ENCODE assay signal across 8 mouse cellular contexts in genomic region chr11:61950632-61951031, GRCm38 (mm10). TPM values are rescaled to one million over a fixed set of nuclear protein-coding genes. Genes with fewer than 3 reads are reported as not detected.
DNase-seq lines count a peak whose midpoint lies in the region; ATAC-seq lines count a peak whose summit lies in the region.

No protein-coding gene starts in this region.

- H3K4me3 ChIP-seq in neural tube, embryonic 15.5 days (replicated peaks), result no peak overlapping the region
- no peak overlapping the region for H3K4me3 ChIP-seq in limb, embryonic 13.5 days

- H3K4me1 ChIP-seq in neural tube, embryonic 15.5 days, result no peaks in the 10 kb centered on the region
- no peaks in the 10 kb centered on the region for H3K4me1 ChIP-seq in limb, embryonic 13.5 days

- 17% methylated on average over 10 of the region's 10 CpGs for WGBS in neural tube, embryonic 15.5 days
- 15% methylated on average over 10 of the region's 10 CpGs for WGBS in limb, embryonic 13.5 days

- H3K4me2 ChIP-seq in neural tube, embryonic 15.5 days, result no peak overlapping the region
- H3K4me2 ChIP-seq in limb, embryonic 13.5 days (replicated peaks), result 0 out of 2 replicates have a peak overlapping the region, but pooled peaks have one; percentile 19

- peak; percentile 87 for DNase-seq in neural tube, embryonic 10.5 days (ENCODE audit: extremely low spot score, low spot score)
- peak; percentile 53 to 85 for DNase-seq in frontal cortex, postnatal 14 days (ENCODE audit: low spot score in 2 of 2)
- peak; percentile 73 to 88 for DNase-seq in kidney, adult 8-10 months
- DNase-seq in thymus, postnatal 14 days, result peak; percentile 84

- no peak overlapping the region for H3K9ac ChIP-seq in neural tube, embryonic 15.5 days (replicated peaks)
- H3K9ac ChIP-seq in limb, embryonic 13.5 days, result no peak overlapping the region

- H3K9me3 ChIP-seq in neural tube, embryonic 15.5 days (replicated peaks), result no peaks in the 10 kb centered on the region
- no peaks in the 10 kb centered on the region for H3K9me3 ChIP-seq in limb, embryonic 13.5 days

- H3K36me3 ChIP-seq in neural tube, embryonic 15.5 days, result no peaks in the 10 kb centered on the region
- no peaks in the 10 kb centered on the region for H3K36me3 ChIP-seq in limb, embryonic 13.5 days

- no peaks in the 10 kb centered on the region for H3K27me3 ChIP-seq in neural tube, embryonic 15.5 days (replicated peaks)
- H3K27me3 ChIP-seq in limb, embryonic 13.5 days, result no peaks in the 10 kb centered on the region

- no peak overlapping the region for H3K27ac ChIP-seq in neural tube, embryonic 15.5 days (replicated peaks)
- H3K27ac ChIP-seq in limb, embryonic 13.5 days, result no peak overlapping the region

- no peak for ATAC-seq in neural tube, embryonic 15.5 days (ENCODE audit: low FRiP score)
- peak; percentile 23; the same call in 1 of the 2 replicates for ATAC-seq in cerebellum, adult (ENCODE audit: insufficient number of reproducible peaks, low FRiP score, low TSS enrichment)
- ATAC-seq in limb, embryonic 13.5 days (ENCODE audit: low FRiP score, low read depth), result no peak
- ATAC-seq in neutrophil, adult 5-6 weeks (ENCODE audit: extremely low read depth, insufficient number of reproducible peaks, low FRiP score, poor library complexity, severe bottlenecking), result peak; percentile 84

RNA-seq across cellular contexts. Expression of gene Specc1, which starts 5.9 kb away (rescaled TPM):
- polyA plus RNA-seq in neural tube, embryonic 15.5 days (2015; fragmentation: Nextera tagmentation; extraction: Ambion mirVana), result 9.7 and 11.2 TPM in 2 replicates
- polyA plus RNA-seq in limb, embryonic 13.5 days (2015; fragmentation: Nextera tagmentation; extraction: Ambion mirVana), result 12.3 and 13.9 TPM in 2 replicates
- 16.7 and 17.7 TPM in 2 replicates for total RNA-seq in neutrophil, adult 5-6 weeks (2017)

RNA-seq across cellular contexts. Expression of gene Akap10, which starts 20.6 kb away (rescaled TPM):
- polyA plus RNA-seq in neural tube, embryonic 15.5 days (2015; fragmentation: Nextera tagmentation; extraction: Ambion mirVana), result 12.0 and 13.1 TPM in 2 replicates
- polyA plus RNA-seq in limb, embryonic 13.5 days (2015; fragmentation: Nextera tagmentation; extraction: Ambion mirVana), result 17.5 and 17.7 TPM in 2 replicates
- 53.3 and 56.3 TPM in 2 replicates for total RNA-seq in neutrophil, adult 5-6 weeks (2017)

Comparison
In these comparisons a context has a peak if more than half of its experiments do, and no peak if none do; other contexts are left out.
1. ATAC-seq: peak in cerebellum, adult (single experiment) and neutrophil, adult 5-6 weeks (single experiment); none in neural tube, embryonic 15.5 days (single experiment) and limb, embryonic 13.5 days (single experiment).
2. Peak in every context shown above with its lines, with median percentiles within 50 percentile points of each other: DNase-seq.